Mouse (Mus musculus): Measurements from ENCODE around the gene Cars. TPM values are rescaled to one million over a fixed set of nuclear protein-coding genes. Genes with fewer than 3 reads are reported as not detected.
A peak's percentile ranks its signal among the peaks of the same experiment; 100 is the strongest.
"Not testable (repeated sequence)": the region's sequence is repeated elsewhere in the genome, so short reads cannot be mapped to it uniquely, and the experiment has no call there.

Gene Cars
- total RNA-seq, 1 experiment from 2014 or later = 47.3 TPM

DNA sequence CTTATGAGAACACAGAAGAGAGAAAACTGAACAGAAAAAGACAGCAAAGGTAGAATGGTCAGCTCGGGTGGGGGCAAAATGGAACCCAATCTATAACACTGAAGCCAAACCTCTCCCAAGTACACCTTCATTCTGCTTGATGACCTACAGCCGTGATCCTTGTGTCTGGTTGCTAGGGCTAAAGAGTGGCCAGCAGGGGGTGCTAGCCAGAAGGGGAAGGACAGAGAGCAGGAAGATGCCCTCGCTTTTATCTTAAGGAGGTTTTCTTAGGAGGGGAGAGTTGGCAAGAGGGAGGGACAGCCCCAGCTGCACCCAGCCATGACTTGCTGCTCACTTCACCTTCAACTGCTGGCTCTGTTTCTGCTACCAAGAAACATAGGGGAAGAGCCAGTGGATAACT, 15.9 kb downstream of the Cars start:
- DNase-seq = peak; percentile 81

DNA sequence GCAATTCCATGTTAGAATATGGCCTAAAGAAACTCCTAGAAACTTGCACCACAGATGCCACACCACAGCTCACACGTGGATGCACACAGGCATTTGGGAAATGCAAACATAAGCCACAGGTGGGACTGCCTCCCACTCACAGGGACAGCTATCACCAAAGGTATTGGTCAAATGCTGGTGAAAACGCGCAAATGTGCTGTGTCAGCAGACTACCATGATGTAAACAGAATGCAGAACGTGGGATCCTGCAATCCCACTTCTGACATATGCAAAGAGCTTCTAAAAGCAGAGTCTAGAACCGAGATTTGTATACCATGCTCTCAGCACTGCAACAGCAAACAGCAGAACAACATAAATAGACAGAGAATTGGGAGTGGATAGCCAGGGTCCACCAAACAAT, 16.9 kb downstream of the Cars start:
- no peak for DNase-seq

DNA sequence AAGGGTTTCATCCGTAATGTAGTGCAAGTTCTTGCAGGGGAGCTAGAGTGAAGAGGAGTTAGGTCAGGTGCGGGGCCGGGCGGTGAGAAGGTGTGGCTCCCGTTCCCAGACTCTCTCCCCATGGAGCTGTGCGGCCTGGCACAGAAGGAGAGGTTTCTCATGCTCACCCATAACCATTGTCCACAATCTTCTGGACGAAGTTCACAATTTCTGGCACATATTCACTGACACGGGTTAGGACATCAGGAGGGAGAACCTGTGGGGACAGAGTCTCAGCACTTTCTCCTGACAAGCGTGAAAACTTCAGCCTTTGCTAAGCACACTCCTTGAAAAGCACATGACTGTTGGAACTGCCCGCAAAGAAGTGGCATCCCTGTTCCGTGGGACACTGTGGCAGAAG, 24.1 kb downstream of the Cars start:
- DNase-seq = no peak

DNA sequence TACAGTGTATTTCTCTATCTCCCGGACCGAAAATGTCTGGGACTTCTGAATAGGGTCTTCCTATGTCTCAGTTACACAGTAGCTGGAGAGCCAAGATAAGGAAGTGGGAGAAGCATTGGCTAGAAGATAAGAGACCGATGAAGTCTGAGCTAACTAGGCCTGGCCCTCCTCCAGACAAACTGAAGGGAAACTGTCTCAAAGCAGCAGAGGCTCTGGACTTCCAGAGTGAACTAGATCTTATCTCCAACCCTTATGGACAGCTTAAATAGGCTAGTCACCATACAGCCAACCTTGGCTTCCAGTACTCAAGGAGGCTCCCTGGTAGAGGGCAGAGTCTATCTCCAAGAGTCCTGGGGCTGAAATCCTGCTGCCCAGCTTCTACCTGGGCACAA, 34.2 kb downstream of the Cars start:
- no peak for DNase-seq

DNA sequence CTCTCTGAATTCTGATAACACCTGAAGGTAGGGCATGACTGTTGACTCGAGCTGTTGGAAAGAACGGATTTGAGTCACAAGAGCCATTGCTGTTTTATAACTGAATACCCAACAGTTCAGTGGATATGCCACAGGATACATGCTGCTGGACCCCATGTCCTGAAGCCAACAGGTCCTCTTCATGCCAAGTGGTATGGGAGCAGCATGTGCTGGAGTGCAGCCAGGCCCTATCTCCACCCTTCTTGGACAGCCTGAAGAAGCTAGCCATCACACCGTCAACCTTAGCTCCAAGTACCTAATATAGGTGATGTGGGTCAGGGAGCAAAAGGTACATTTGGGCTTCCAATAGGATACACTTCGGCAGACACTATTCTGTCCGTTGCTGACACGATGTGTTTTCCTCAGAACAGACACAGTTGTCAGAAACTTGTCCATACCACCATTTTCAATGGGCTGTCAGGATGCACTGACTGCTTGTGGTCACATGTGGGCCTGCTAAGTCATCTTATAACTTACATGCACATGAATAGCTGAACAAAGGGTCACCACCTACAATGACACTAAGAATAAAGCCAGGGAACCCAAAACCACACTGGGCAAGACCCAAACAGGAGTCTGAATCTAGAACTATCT, 34.8 kb downstream of the Cars start:
- DNase-seq = no peak

DNA sequence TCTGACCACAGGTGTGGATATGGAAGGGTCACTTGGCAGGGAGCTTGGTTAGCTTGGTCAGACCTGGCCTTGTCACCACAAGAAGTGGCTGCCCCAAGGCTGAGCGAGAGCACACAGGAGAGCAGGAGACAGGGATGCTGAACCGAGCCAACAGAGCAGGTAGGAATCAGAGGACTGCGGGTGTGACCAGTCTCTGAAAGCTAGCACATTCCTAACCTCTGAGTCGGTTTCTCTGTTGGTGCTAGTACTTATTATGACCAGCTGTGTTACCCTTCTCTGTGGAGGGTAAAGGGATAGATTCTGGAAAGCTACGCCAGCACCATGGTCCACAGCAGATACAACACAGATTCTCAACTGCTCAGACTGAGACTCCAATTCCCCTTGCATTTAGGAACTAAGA, 36.1 kb downstream of the Cars start:
- no peak for DNase-seq

DNA sequence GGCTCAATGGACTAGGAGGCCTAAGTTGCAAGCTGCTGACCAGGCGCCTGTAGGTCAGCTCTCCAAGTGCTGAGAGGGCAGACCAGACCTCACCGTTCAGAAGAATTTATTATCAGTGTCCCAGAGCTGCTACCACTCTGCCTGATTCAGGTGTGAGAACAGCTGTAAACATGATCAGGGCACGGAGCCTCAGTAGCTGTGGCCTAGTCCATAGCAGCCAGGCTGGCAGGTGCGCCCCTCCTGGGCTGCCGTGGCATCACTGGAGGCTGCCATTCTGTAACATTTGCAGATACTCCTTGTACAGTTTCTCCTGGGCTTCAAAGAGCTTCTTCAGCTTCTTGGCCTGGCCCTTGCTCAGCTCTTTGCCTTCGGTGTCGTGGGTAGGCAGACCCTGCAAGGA, 42.3 kb downstream of the Cars start:
- DNase-seq = no peak

DNA sequence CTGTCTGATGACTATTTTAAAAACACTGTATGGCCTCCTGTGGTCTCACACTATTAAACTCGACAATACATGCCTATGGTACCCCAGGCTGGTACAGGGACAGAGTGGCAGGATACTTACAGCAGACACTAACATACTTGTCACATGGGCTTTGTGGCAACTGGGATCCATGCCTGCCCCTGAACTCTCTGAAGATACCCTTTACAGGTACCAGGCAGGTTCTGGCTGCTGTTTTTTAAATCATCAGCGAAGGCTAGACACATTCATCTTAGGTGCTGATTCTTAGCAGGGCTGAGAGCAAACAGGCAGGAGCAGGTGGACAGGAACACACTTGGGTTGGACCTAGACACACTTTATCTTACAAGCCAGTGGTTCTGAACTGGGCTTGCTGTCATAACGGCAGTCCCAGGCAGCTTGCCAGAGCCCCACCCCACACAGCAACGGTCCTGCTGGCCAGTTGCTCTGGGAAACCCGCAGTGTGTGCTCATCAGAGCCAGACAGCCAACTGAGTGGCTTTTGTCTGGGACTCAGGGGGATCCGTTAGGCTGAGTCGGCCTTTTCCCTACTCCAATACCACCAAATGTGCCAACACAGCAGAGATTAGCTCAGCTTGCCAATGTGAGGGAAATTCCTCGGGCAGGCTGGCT, 42.8 kb downstream of the Cars start:
- DNase-seq = peak; percentile 54

DNA sequence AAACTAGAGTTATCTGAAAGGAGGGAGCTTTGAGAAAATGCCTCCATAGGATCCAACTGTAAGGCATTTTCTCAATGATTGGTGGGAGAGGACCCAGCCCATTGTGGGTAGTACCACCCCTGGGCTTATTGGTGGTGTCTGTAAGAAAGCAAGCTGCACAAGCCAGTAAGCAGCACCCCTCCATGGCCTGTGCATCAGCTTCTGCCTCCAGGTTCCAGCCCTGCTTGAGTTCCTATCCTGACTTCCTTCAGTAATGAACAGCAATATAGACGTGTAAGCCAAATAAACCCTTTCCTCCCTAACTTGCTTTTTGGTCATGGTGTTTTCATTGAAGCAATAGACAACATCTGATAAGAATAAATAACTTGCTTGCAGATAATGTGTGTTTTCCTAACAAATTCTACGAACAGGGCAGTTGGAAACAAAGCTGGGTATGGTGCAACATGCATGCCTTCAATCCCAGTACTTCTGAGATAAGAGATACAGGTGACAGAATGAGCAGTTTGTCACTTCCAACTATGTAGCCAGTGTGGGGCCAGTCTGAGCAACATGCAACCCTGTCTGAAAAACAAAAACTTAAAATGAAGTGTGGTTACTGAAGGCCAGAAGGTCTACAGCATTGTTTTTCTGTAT, 50.2 kb downstream of the Cars start:
- no peak for DNase-seq

DNA sequence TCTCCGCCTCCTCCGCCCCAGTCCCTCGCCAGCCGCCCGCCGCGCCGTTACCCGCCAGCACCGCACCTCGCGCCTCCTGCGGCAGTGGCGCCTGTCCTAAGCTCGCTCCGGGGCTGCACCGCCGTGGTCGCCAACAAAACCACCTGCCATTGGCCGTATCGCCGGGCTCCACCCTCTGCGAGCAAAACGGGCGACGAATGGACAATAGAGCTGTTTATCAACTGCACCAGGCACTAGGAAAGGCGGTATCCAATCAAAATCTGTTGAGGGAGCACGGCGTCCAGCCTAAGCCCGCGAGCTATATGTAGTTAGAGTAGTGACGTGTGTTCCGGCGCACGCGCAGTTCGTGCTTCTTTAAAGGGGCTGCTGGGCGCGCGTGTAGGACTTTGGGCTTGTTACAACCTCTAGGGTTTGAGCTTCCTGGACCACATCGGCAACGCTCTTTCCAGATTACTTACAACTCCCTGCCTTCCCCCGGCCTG, 50.9 kb downstream of the Cars start, which contains the start of gene Nap1l4:
Gene Nap1l4, minus strand, starts transcription at position 131 of the 482 bp plus-strand sequence.
- peak; percentile 97 for DNase-seq

DNA sequence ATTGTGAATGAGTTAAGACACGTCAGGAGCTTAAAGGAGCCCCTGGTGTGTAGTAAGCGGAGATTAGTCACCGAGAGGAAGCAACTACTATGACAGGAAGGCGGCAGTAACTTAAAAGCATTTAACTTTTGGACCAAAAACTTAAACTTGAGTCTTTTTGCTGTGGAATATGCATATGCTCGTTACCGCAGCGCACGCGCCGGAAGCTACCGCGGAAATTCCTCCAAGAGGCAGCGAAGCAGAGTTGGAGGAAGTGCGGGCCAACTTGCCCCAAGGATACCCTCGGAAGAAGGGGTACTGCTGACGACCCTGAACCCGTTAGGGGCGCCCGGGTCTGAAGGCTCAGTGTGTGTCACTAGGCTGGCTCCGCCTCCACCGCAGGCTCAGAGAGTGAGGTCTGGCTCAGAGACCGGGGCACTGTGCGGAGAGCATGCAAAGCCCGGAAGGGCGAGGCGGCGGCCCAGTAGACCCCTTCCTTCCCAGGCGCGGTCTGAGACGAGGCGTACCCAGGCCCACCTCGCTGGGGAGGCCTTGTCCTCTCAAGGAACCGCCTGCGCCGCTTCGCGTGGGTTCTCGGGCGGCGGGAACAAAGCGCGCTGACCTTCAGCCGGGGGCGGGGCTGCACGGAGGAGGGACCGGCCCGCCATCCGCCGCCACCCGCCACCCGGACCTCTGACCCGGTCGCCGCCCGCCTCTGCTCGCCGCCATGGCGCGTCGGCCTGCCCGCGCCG, 51.5 kb downstream of the Cars start:
- peak; percentile 81 for DNase-seq

DNA sequence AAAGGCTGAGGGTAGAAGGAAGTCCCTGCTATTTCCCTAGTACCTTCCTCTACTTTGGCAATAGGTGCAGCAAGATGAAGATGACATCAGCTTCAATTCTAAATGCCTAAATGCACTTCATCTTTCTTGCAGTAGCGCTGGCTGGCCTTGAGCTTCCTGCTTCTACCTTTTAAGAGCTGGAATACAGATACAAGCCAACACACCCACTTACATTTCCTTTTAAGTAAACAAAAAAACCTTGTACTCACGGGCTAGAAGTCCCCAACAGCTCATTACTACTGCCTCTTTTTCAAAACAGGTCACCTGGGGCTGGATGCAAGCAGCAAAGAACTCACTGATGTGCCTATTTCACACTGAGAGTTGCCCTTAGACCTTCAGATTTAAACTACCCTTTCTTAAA, 53.3 kb downstream of the Cars start:
- no peak for DNase-seq

DNA sequence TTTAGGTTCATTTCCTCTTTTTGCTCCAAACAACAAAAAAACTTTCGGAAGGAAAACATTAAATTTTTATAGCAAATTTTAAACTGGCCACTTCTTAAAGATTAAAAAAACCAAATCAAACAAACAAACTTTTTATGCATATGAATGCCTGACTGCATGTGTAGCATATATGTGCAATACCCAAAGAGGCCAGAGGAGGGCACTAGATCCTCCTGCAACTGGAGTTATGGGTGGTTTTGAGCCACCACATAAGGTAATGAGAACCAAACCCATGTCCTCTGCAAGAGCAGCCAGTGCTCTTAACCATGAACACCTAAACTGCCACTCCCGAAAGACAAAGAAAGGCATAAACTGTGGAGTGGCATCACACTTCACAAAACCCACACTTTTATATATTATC, 55.5 kb downstream of the Cars start:
- no peak for DNase-seq

DNA sequence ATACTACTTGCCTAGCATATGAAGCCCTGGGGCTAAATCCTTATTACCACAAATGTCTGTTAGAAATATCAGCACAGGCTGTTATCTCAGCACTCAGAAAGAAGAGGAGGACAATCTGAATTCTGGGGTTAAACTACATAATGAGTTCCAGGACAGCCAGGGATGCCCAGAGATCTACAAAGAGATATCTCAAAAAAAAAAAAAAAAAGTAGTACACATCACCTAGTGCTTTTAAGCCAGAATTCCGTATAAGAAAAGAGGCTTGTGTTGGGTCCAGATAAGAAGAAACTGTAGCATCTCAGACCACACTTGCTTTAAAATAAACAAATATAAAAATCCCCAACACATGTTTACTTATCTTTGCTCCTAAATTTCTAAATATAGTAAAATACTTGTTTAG, 61.2 kb downstream of the Cars start:
- no peak for DNase-seq

DNA sequence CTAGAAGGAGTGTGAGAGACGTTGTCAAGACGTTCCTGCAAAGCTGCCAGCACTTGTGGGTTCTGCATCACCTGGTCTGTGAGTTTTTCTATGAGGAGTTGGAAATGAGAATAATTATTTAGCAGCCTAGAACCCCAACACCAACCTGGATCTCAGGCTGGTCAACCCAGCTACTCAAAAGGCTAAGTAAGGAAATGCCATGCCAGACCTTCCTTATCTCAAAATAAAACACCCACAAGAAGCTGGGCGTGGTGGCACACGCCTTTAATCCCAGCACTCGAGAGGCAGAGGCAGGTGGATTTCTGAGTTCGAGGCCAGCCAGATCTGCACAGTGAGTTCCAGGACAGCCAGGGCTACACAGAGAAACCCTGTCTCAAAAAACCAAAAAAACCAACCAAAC, 61.7 kb downstream of the Cars start:
- not testable (repeated sequence) for DNase-seq

DNA sequence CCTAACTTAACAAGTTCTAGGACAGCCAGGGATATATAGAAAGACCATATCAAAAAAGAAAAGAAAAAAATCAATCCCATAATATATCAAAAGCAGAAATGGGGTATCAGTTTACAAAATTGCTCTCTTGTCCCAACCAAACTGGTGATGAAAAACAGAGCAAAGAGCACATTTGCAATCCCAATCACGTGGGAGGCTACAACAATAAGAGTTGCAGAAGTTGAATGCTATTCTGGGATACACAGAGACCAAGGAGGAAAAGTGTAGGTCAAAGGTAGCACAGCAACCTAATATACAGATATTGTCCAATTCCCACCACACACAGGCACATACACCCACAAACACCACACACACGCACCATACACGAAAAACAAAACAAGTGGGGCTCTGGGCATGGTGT, 63.6 kb downstream of the Cars start:
- no peak for DNase-seq

DNA sequence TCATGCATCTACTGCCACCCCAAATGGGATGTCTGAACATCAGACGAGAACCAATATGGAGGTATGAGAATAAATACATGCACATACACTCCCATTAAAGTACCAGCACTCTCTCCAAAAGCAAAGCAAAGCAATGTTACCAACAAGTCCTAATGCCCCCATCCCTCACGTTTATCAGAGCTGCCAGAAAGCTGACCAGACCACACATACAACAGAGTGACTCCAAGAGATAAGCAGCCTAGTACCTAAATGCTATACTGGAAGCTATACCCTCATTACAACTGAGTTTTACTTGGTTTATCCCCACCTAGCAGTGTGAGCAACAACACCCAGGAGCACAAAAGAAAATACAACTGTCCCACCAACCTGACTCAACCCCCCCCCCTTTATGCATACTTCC, 66.6 kb downstream of the Cars start:
- DNase-seq = no peak

DNA sequence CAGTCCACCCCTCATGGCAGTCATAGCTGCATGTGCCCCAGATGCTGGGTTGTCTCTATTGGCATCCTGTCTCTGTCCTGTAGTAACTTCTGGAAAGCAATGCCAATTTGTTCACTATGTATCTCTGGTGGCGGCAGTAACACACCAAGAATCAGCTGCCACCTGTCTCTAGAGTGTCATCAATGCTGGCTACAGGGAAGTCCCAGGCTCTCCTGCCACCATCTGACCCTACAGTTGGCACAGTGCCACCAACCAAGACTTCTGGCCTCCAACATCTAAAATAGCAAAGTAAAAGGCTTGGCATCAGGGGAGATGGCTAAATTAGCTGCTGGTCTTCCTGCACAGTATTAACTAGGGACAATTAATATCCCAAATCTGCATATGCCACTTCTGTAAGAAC, 67.5 kb downstream of the Cars start:
- no peak for DNase-seq

DNA sequence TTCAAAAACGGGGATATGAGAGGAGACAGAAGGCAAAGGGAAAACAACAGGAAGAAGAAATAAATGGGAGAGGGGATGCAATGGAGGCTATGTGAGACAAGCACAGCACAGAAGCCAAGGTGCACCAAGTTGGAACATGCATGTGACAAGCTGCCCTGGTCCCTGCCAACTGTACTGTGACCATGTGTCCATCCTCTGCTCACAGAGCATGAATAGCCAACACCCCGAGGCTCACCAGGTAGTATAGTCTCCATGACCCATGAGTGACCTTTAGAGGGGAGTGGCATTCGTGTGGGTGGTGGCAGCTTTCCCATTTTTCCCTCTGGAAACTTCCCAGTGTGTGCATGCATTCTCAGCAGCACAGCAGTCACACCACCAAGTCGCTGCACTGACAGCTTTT, 80.6 kb downstream of the Cars start:
- DNase-seq = no peak

DNA sequence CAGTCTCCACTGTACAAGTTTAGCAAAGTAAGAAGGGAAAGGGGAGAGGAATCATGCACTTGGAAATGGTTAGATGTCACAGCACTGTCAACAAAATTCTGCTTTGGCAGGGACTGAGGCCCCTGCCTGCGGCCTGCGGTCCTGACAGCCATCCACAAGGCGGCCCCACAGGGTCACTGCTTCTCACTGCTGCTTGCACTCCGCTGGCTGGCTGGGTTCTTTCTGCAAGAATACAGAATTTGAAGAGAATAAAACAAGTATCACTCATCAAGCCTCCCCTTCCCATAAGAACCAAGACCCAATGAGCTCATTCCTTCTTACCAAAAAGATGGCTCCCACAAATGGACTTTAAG, 85.5 kb downstream of the Cars start:
- no peak for DNase-seq

DNA sequence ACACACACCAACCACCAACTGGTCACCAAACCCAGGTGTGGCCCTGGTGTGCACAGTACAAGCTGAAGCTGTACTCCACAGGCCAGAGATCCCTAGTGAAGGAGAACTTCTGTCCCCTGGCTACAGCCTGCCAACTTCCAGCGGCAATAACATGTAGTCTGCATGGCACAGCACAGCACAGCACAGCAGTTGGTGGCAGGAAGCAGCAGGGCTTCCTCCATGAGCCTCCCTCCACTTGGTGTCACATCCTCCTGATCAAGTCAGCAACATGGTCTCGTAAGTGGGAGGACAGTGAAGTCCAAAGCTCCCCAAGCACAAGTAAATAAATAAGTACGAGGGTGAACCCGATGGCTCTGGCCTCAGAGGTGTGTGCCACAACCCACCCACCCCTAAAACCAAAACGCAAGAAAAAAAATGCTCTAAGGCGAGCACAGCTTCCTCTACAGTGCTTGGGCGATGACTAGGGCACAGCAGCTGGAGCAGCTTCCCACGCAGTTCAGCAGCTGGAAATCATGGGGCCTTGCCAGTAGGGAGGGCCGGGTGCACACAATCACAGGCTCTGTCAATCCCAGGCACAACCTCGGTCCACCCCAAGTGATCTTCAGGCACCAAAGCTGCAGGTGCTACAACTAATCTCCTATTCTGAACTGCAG, 86.0 kb downstream of the Cars start:
- no peak for DNase-seq

DNA sequence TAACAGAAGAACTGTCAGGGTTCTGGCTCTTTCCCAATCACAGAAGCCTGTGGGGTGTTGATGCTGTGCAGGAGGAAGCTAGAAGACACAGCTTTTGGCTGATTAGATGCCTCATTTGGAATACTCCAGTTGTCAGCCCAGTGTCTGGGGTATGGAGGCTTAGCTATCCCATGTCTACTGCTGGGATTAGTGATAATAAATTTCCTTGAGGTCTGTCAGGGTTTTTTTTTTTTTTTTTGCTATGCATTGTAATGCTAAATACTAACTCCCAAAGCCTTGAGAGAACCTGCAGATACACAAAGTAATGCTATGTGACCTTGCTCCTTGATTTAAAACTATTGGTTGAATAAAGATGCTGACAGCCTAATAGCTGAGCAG, 88.6 kb downstream of the Cars start:
- DNase-seq = no peak

All from adrenal gland, postnatal 25 days (tissue).